Mouse (Mus musculus): ENCODE results near the gene B3galt4.

DNA sequence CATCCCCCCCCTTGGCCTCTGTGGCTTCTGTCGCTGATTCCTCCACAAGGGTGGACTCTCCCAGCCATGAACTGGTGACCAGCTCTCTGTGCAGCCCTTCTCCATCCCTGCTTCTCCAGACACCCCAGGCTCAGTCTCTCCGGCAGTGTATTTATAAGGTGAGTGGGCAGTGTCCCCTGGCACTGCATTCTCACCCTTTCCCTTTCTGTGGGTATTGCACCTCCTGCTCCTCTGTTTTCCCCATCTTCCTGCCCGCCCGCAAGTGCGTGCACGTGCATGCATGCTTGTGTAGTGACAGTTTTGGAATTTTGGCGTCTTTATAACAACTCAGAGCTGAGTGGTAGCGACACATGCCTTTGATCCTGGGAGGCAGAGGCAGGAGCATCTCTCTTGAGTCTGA, 37.4 kb downstream of the B3galt4 start:
- TF ChIP-seq CTCF (IDR thresholded peaks at IDR 0.05; ENCODE audit: borderline replicate concordance, insufficient read depth, low read depth, low read length) (no peak), POLR2A (IDR thresholded peaks at IDR 0.05; ENCODE audit: borderline replicate concordance, insufficient read depth, low read length) (no peak)
